Mouse (Mus musculus) heart, embryonic 13.5 days (tissue): ENCODE measurements at regions not wholly inside any gene's neighbourhood (a gene's known extent, or its start where the extent isn't known, plus 50 kb on each side); places are given as distances from the start of the nearest gene placed in this dataset.

Source experiments
- ATAC-seq: fragments of 200-750 bp; cut with Nextera tagmentation; 2 replicates; pipeline ENCODE4 v1.8.0; 2017; ENCODE audit warnings: moderate TSS enrichment; ENCODE audit not compliant: insufficient number of reproducible peaks, low FRiP score, low TSS enrichment; ENCODE audit errors: extremely low read depth
- H3K27ac ChIP-seq: fragments of 300-500 bp; sonication (generic); replicated peaks from 2 replicates; pipeline ENCODE4 v1.5.1; 2015; ENCODE audit warnings: moderate library complexity, mild to moderate bottlenecking, inconsistent platforms
- H3K27me3 ChIP-seq: fragments of 300-500 bp; sonication (generic); replicated peaks from 2 replicates; pipeline ENCODE4 v1.6.1; 2015; ENCODE audit warnings: mild to moderate bottlenecking, inconsistent platforms
- H3K36me3 ChIP-seq: fragments of 300-500 bp; sonication (generic); 2 replicates; pipeline ENCODE4 v1.6.1; 2015; ENCODE audit warnings: mild to moderate bottlenecking, inconsistent platforms
- H3K4me1 ChIP-seq: fragments of 300-500 bp; sonication (generic); 2 replicates; pipeline ENCODE4 v1.6.1; 2015; ENCODE audit warnings: inconsistent platforms
- H3K4me2 ChIP-seq: fragments of 300-500 bp; sonication (generic); 2 replicates; pipeline ENCODE4 v1.6.1; 2015; ENCODE audit warnings: inconsistent platforms, mild to moderate bottlenecking, moderate library complexity
- H3K4me3 ChIP-seq: fragments of 300-500 bp; sonication (generic); 2 replicates; pipeline ENCODE4 v1.5.1; 2015; ENCODE audit warnings: moderate library complexity, mild to moderate bottlenecking, inconsistent platforms
- H3K9ac ChIP-seq: fragments of 300-500 bp; sonication (generic); 2 replicates; pipeline ENCODE4 v1.6.1; 2015; ENCODE audit warnings: inconsistent platforms, mild to moderate bottlenecking, moderate library complexity
- H3K9me3 ChIP-seq: fragments of 300-500 bp; sonication (generic); 2 replicates; pipeline ENCODE4 v1.6.1; 2016; ENCODE audit warnings: inconsistent platforms
- WGBS: fragments of 180-500 bp; shearing (Covaris S2); methylation state at CpG from one replicate; pipeline ENCODE4 v1.1.7; 2015; ENCODE audit warnings: mixed read lengths; 5-methylcytosine and 5-hydroxymethylcytosine counted together

GRCm38 (mm10) chr8:92129241-92130015, 228.0 kb upstream of the Irx5 start:
- ATAC-seq: no peak
- 71% methylated on average over 6 of the region's 6 CpGs for WGBS
- H3K4me3 ChIP-seq: no peak overlapping the region
- no peaks in the 10 kb centered on the region for H3K36me3 ChIP-seq
- H3K4me2 ChIP-seq: no peak overlapping the region
- H3K27me3 ChIP-seq: peaks cover 21% of the 10 kb centered on the region; the same call in 1 of the 2 replicates
- H3K9ac ChIP-seq: no peak overlapping the region
- no peaks in the 10 kb centered on the region for H3K9me3 ChIP-seq
- H3K27ac ChIP-seq: no peak overlapping the region
- peaks cover 34% of the 10 kb centered on the region for H3K4me1 ChIP-seq

GRCm38 (mm10) chr8:92125631-92126030, 231.8 kb upstream of the Irx5 start:
- no peak for ATAC-seq
- Histone ChIP-seq H3K4me3 (no peak overlapping the region), H3K27me3 (peaks cover 35% of the 10 kb centered on the region), H3K9me3 (no peaks in the 10 kb centered on the region), H3K27ac (no peak overlapping the region), H3K4me1 (peaks cover 26% of the 10 kb centered on the region), H3K4me2 (no peak overlapping the region), H3K36me3 (no peaks in the 10 kb centered on the region), H3K9ac (no peak overlapping the region)
- 71% methylated on average over 3 of the region's 3 CpGs for WGBS

- H3K4me3 ChIP-seq: no peak overlapping the region
- WGBS: 47% methylated on average over 2 of the region's 2 CpGs
- no peak overlapping the region for H3K9ac ChIP-seq
- H3K36me3 ChIP-seq: no peaks in the 10 kb centered on the region
- ATAC-seq: no peak
- peaks cover 36% of the 10 kb centered on the region for H3K27me3 ChIP-seq
- no peaks in the 10 kb centered on the region for H3K9me3 ChIP-seq
- H3K27ac ChIP-seq: no peak overlapping the region
- no peak overlapping the region for H3K4me2 ChIP-seq
- 0 out of 2 replicates have a peak, but pooled peaks cover 3% of the 10 kb centered on the region for H3K4me1 ChIP-seq
These were observed 236.1 kb upstream of the Irx5 start for GRCm38 (mm10) chr8:92121296-92121695.

GRCm38 (mm10) chr8:92115479-92116267, 241.8 kb upstream of the Irx5 start:
- peaks cover 26% of the 10 kb centered on the region for H3K27me3 ChIP-seq
- no peaks in the 10 kb centered on the region for H3K9me3 ChIP-seq
- H3K27ac ChIP-seq: no peak overlapping the region
- H3K4me2 ChIP-seq: no peak overlapping the region
- H3K4me3 ChIP-seq: no peak overlapping the region
- no peaks in the 10 kb centered on the region for H3K36me3 ChIP-seq
- H3K9ac ChIP-seq: no peak overlapping the region
- ATAC-seq: no peak
- 87% methylated on average over 15 of the region's 15 CpGs for WGBS
- H3K4me1 ChIP-seq: peaks cover 12% of the 10 kb centered on the region; the same call in 1 of the 2 replicates

- peaks cover 12% of the 10 kb centered on the region; the same call in 1 of the 2 replicates for H3K4me1 ChIP-seq
- H3K9me3 ChIP-seq: no peaks in the 10 kb centered on the region
- no peaks in the 10 kb centered on the region for H3K36me3 ChIP-seq
- H3K9ac ChIP-seq: no peak overlapping the region
- no peak for ATAC-seq
- 49% methylated on average over 22 of the region's 22 CpGs for WGBS
- no peak overlapping the region for H3K4me3 ChIP-seq
- peak overlapping the region; percentile 9; the same call in 1 of the 2 replicates for H3K4me2 ChIP-seq
- H3K27ac ChIP-seq: no peak overlapping the region
- H3K27me3 ChIP-seq: peaks cover 18% of the 10 kb centered on the region
These were observed 242.8 kb upstream of the Irx5 start for GRCm38 (mm10) chr8:92114311-92115275.

- 16% methylated on average over 9 of the region's 9 CpGs for WGBS
- H3K9me3 ChIP-seq: no peaks in the 10 kb centered on the region
- no peak for ATAC-seq
- no peaks in the 10 kb centered on the region for H3K36me3 ChIP-seq
- H3K27me3 ChIP-seq: peaks cover 15% of the 10 kb centered on the region
- no peak overlapping the region for H3K4me3 ChIP-seq
- no peak overlapping the region for H3K27ac ChIP-seq
- no peak overlapping the region for H3K9ac ChIP-seq
- peaks cover 12% of the 10 kb centered on the region; the same call in 1 of the 2 replicates for H3K4me1 ChIP-seq
- H3K4me2 ChIP-seq: peak overlapping the region; percentile 26; the same call in 1 of the 2 replicates
These were observed 243.5 kb upstream of the Irx5 start for GRCm38 (mm10) chr8:92113901-92114300.

- ATAC-seq: no peak
- H3K27me3 ChIP-seq: peaks cover 15% of the 10 kb centered on the region
- H3K4me1 ChIP-seq: peaks cover 12% of the 10 kb centered on the region; the same call in 1 of the 2 replicates
- no peaks in the 10 kb centered on the region for H3K36me3 ChIP-seq
- WGBS: 65% methylated on average over 4 of the region's 4 CpGs
- H3K27ac ChIP-seq: no peak overlapping the region
- no peak overlapping the region for H3K4me2 ChIP-seq
- no peak overlapping the region for H3K4me3 ChIP-seq
- H3K9ac ChIP-seq: no peak overlapping the region
- no peaks in the 10 kb centered on the region for H3K9me3 ChIP-seq
These were observed 244.0 kb upstream of the Irx5 start for GRCm38 (mm10) chr8:92113386-92113785.

GRCm38 (mm10) chr8:92104561-92104960, 252.9 kb upstream of the Irx5 start:
- H3K9ac ChIP-seq: no peak overlapping the region
- H3K27ac ChIP-seq: no peak overlapping the region
- H3K36me3 ChIP-seq: no peaks in the 10 kb centered on the region
- H3K4me3 ChIP-seq: no peak overlapping the region
- H3K4me2 ChIP-seq: no peak overlapping the region
- H3K9me3 ChIP-seq: no peaks in the 10 kb centered on the region
- H3K27me3 ChIP-seq: peaks cover 30% of the 10 kb centered on the region
- H3K4me1 ChIP-seq: no peaks in the 10 kb centered on the region
- whole genome bisulfite sequencing: 26% methylated on average over 6 of the region's 6 CpGs
- no peak for ATAC-seq

- Histone ChIP-seq H3K36me3 (no peaks in the 10 kb centered on the region), H3K9me3 (no peaks in the 10 kb centered on the region), H3K4me1 (no peaks in the 10 kb centered on the region), H3K4me3 (no peak overlapping the region), H3K27me3 (peaks cover 38% of the 10 kb centered on the region), H3K27ac (no peak overlapping the region), H3K4me2 (no peak overlapping the region), H3K9ac (no peak overlapping the region)
- 79% methylated on average over 4 of the region's 4 CpGs for WGBS
- ATAC-seq: no peak
These were observed 254.9 kb upstream of the Irx5 start for GRCm38 (mm10) chr8:92102521-92102920.

GRCm38 (mm10) chr8:92095276-92095675, 262.1 kb upstream of the Irx5 start:
- no peaks in the 10 kb centered on the region for H3K4me1 ChIP-seq
- no peaks in the 10 kb centered on the region for H3K9me3 ChIP-seq

GRCm38 (mm10) chr8:92084124-92084523, 273.3 kb upstream of the Irx5 start:
- H3K4me3 ChIP-seq: no peak overlapping the region
- H3K9ac ChIP-seq: no peak overlapping the region
- H3K4me1 ChIP-seq: peaks cover 6% of the 10 kb centered on the region
- ATAC-seq: no peak
- no peaks in the 10 kb centered on the region for H3K36me3 ChIP-seq
- no peaks in the 10 kb centered on the region; the same call in 1 of the 2 replicates for H3K9me3 ChIP-seq
- H3K27me3 ChIP-seq: peaks cover 4% of the 10 kb centered on the region; the same call in 1 of the 2 replicates
- H3K27ac ChIP-seq: no peak overlapping the region
- 75% methylated on average over 2 of the region's 2 CpGs for WGBS
- no peak overlapping the region for H3K4me2 ChIP-seq

More at GRCm38 (mm10) chr8:92095276-92095675, 262.1 kb upstream of the Irx5 start:
- Histone ChIP-seq H3K27me3 (peaks cover 29% of the 10 kb centered on the region), H3K4me3 (no peak overlapping the region), H3K9ac (no peak overlapping the region), H3K27ac (no peak overlapping the region), H3K36me3 (no peaks in the 10 kb centered on the region), H3K4me2 (no peak overlapping the region)
- ATAC-seq: no peak
- WGBS: 85% methylated on average over 12 of the region's 12 CpGs
